In genomic region chr6:38641645-38642044, GRCm38 (mm10) we compare ENCODE assay signal across 18 mouse cellular contexts. TPM values are rescaled to one million over a fixed set of nuclear protein-coding genes. Genes with fewer than 3 reads are reported as not detected.
DNase-seq lines count a peak whose midpoint lies in the region; ATAC-seq and TF ChIP-seq lines count a peak whose summit lies in the region.
"Had no signal": no experiment of that assay in that cellular context is flagged by ENCODE, and none has a peak within 500 bp of the region (broad histone marks: within the 10 kb centered on the region; RNA-seq: fewer than 3 reads in every experiment).

No protein-coding gene starts in this region.

- TF ChIP-seq POLR2A in brain, embryonic 14.5 days (IDR thresholded peaks at IDR 0.05; ENCODE audit: borderline replicate concordance, extremely low read depth, insufficient read depth, insufficient read length, poor library complexity, severe bottlenecking), result no peak

- H3K4me2 ChIP-seq in forebrain, postnatal 0 days (ENCODE audit: low read depth), result no peak overlapping the region
- H3K4me2 ChIP-seq in forebrain, embryonic 14.5 days (ENCODE audit: low read length), result no peak overlapping the region
- H3K4me2 ChIP-seq in liver, postnatal 0 days (ENCODE audit: low read depth, low read length), result no peak overlapping the region
- H3K4me2 ChIP-seq in liver, embryonic 11.5 days, result no peak overlapping the region
- H3K4me2 ChIP-seq: embryonic facial prominence, embryonic 15.5 days; hindbrain, embryonic 14.5 days; limb, embryonic 15.5 days; neural tube, embryonic 12.5 days had no signal

- no peaks in the 10 kb centered on the region for H3K36me3 ChIP-seq in forebrain, postnatal 0 days (ENCODE audit: insufficient read depth)
- no peaks in the 10 kb centered on the region for H3K36me3 ChIP-seq in forebrain, embryonic 14.5 days (ENCODE audit: control insufficient read depth, insufficient read depth, low read length)
- no peaks in the 10 kb centered on the region for H3K36me3 ChIP-seq in liver, postnatal 0 days (replicated peaks; ENCODE audit: insufficient read depth, low read length)
- no peaks in the 10 kb centered on the region for H3K36me3 ChIP-seq in liver, embryonic 11.5 days (ENCODE audit: control insufficient read depth, insufficient read depth, low read length)
- H3K36me3 ChIP-seq: embryonic facial prominence, embryonic 15.5 days; limb, embryonic 15.5 days; neural tube, embryonic 12.5 days had no signal

- H3K4me3 ChIP-seq in forebrain, postnatal 0 days (ENCODE audit: low read depth, low read length), result no peak overlapping the region
- H3K4me3 ChIP-seq in forebrain, embryonic 14.5 days (ENCODE audit: low read depth, low read length), result no peak overlapping the region
- no peak overlapping the region for H3K4me3 ChIP-seq in liver, postnatal 0 days (ENCODE audit: low read depth, low read length)
- H3K4me3 ChIP-seq in liver, embryonic 11.5 days (ENCODE audit: low read depth, low read length), result no peak overlapping the region
- H3K4me3 ChIP-seq: embryonic facial prominence, embryonic 15.5 days; limb, embryonic 15.5 days; neural tube, embryonic 12.5 days had no signal

- peak; percentile 54 for ATAC-seq in forebrain, postnatal 0 days
- ATAC-seq in forebrain, embryonic 14.5 days, result no peak
- ATAC-seq in liver, postnatal 0 days, result no peak
- ATAC-seq in liver, embryonic 11.5 days (replicated peaks; ENCODE audit: low FRiP score), result no peak

- no peak overlapping the region for H3K9ac ChIP-seq in forebrain, postnatal 0 days
- no peak overlapping the region for H3K9ac ChIP-seq in forebrain, embryonic 14.5 days (ENCODE audit: low read length)
- H3K9ac ChIP-seq in liver, postnatal 0 days (replicated peaks), result no peak overlapping the region
- H3K9ac ChIP-seq in liver, embryonic 11.5 days (ENCODE audit: low read depth, low read length), result no peak overlapping the region
- H3K9ac ChIP-seq: embryonic facial prominence, embryonic 15.5 days; hindbrain, embryonic 14.5 days; limb, embryonic 15.5 days; neural tube, embryonic 12.5 days had no signal

- peak; percentile 50 for TF ChIP-seq CTCF in forebrain, postnatal 0 days (IDR thresholded peaks at IDR 0.05; ENCODE audit: low read depth)
- 0 out of 2 replicates have a peak, but pooled peaks have one; percentile 19 for TF ChIP-seq CTCF in liver, postnatal 0 days (IDR thresholded peaks at IDR 0.05; ENCODE audit: low read depth)
- TF ChIP-seq CTCF in brain, embryonic 14.5 days (IDR thresholded peaks at IDR 0.05; ENCODE audit: borderline replicate concordance, extremely low read depth, insufficient read depth, insufficient read length), result no peak

- no peaks in the 10 kb centered on the region for H3K9me3 ChIP-seq in forebrain, postnatal 0 days (ENCODE audit: low read length)
- H3K9me3 ChIP-seq in forebrain, embryonic 14.5 days (replicated peaks; ENCODE audit: control insufficient read depth, low read length), result no peaks in the 10 kb centered on the region
- H3K9me3 ChIP-seq in liver, postnatal 0 days (ENCODE audit: low read length), result no peaks in the 10 kb centered on the region
- no peaks in the 10 kb centered on the region for H3K9me3 ChIP-seq in liver, embryonic 11.5 days (ENCODE audit: control insufficient read depth, low read length)
- H3K9me3 ChIP-seq: embryonic facial prominence, embryonic 15.5 days; limb, embryonic 15.5 days; neural tube, embryonic 12.5 days had no signal

- WGBS in forebrain, postnatal 0 days, result 56% methylated on average over 5 of the region's 5 CpGs
- WGBS in forebrain, embryonic 14.5 days, result 59% methylated on average over 5 of the region's 5 CpGs
- 29% methylated on average over 5 of the region's 5 CpGs for WGBS in liver, postnatal 0 days (ENCODE audit: insufficient replicate concordance)
- WGBS in liver, embryonic 11.5 days, result 47% methylated on average over 5 of the region's 5 CpGs

- H3K27me3 ChIP-seq in forebrain, postnatal 0 days (ENCODE audit: insufficient read depth, low read length), result peaks cover 12% of the 10 kb centered on the region
- H3K27me3 ChIP-seq in forebrain, embryonic 14.5 days (replicated peaks; ENCODE audit: control insufficient read depth, insufficient read depth, low read length), result peaks cover 26% of the 10 kb centered on the region
- peaks cover 59% of the 10 kb centered on the region for H3K27me3 ChIP-seq in liver, postnatal 0 days (ENCODE audit: insufficient read depth, low read length)
- peaks cover 59% of the 10 kb centered on the region for H3K27me3 ChIP-seq in liver, embryonic 11.5 days (replicated peaks; ENCODE audit: control insufficient read depth, insufficient read depth, low read length)
- H3K27me3 ChIP-seq: Patski had no signal

- no peak overlapping the region for H3K27ac ChIP-seq in forebrain, postnatal 0 days (ENCODE audit: low read depth, low read length)
- H3K27ac ChIP-seq in forebrain, embryonic 14.5 days (ENCODE audit: low read depth, low read length), result no peak overlapping the region
- peak overlapping the region; percentile 34; the same call in 1 of the 2 replicates for H3K27ac ChIP-seq in liver, postnatal 0 days (ENCODE audit: low read depth)
- H3K27ac ChIP-seq in liver, embryonic 11.5 days (ENCODE audit: low read depth, low read length), result no peak overlapping the region
- H3K27ac ChIP-seq: embryonic facial prominence, embryonic 15.5 days; hindbrain, embryonic 14.5 days; limb, embryonic 15.5 days; neural tube, embryonic 12.5 days had no signal

- peaks cover 4% of the 10 kb centered on the region for H3K4me1 ChIP-seq in forebrain, postnatal 0 days (ENCODE audit: insufficient read depth)
- peaks cover 4% of the 10 kb centered on the region; the same call in 1 of the 2 replicates for H3K4me1 ChIP-seq in forebrain, embryonic 14.5 days (ENCODE audit: control insufficient read depth, insufficient read depth, low read length)
- H3K4me1 ChIP-seq in liver, postnatal 0 days (ENCODE audit: insufficient read depth), result peaks cover 8% of the 10 kb centered on the region
- H3K4me1 ChIP-seq in liver, embryonic 11.5 days (replicated peaks; ENCODE audit: control insufficient read depth, insufficient read depth, low read length), result peaks cover 6% of the 10 kb centered on the region

- no peak for DNase-seq in forebrain, postnatal 0 days
- no peak for DNase-seq in forebrain, embryonic 14.5 days (ENCODE audit: low spot score)
- DNase-seq in liver, postnatal 0 days, result no peak
- DNase-seq in liver, embryonic 11.5 days (ENCODE audit: low spot score), result no peak
- DNase-seq in brain, embryonic 14.5 days (ENCODE audit: low read depth), result peak; percentile 14
- DNase-seq in retina, embryonic 14.5 days (ENCODE audit: low spot score), result peak; percentile 35
- DNase-seq in layer of hippocampus, adult 9-10 months (ENCODE audit: low spot score), result no peak
- DNase-seq in testis, postnatal 14 days (ENCODE audit: low spot score), result no peak
- DNase-seq: cerebellum, adult 11-12 months; kidney, adult 2 months; lung, postnatal 10 days; thymus, postnatal 14 days had no signal

- no peak for TF ChIP-seq EP300 in liver, postnatal 0 days (IDR thresholded peaks at IDR 0.05; ENCODE audit: low read depth)

RNA-seq across cellular contexts. Expression of gene Klrg2, which starts 4.6 kb away (rescaled TPM):
- total RNA-seq in forebrain, postnatal 0 days (2014; rRNA removed), result 0.23 and 0.24 TPM in 2 replicates
- 0.10 and 0.17 TPM in 2 replicates for polyA plus RNA-seq in forebrain, postnatal 0 days (2015; fragmentation: Nextera tagmentation; extraction: Ambion mirVana)
- polyA plus RNA-seq in forebrain, embryonic 14.5 days (2014; fragmentation: Nextera tagmentation; extraction: Ambion mirVana), result 0.16 TPM in 1 of 2 replicates, not detected in the other
- not detected in 2 replicates for polyA plus RNA-seq in liver, postnatal 0 days (2015; fragmentation: Nextera tagmentation; extraction: Ambion mirVana)
- polyA plus RNA-seq in liver, embryonic 11.5 days (2014; fragmentation: Nextera tagmentation; extraction: Ambion mirVana), result 0.05 and 0.12 TPM in 2 replicates
- polyA plus RNA-seq in brain, embryonic 14.5 days (2012; rRNA removed), result 0.18 and 0.36 TPM in 2 replicates
- polyA plus RNA-seq: forebrain, embryonic 11.5 days; hindbrain, embryonic 14.5 days had no signal

RNA-seq across cellular contexts. Expression of gene Clec2l, which starts 21.2 kb away (rescaled TPM):
- 92.8 and 94.3 TPM in 2 replicates for total RNA-seq in forebrain, postnatal 0 days (2014; rRNA removed)
- polyA plus RNA-seq in forebrain, postnatal 0 days (2015; fragmentation: Nextera tagmentation; extraction: Ambion mirVana), result 49.8 and 52.0 TPM in 2 replicates
- polyA plus RNA-seq in forebrain, embryonic 14.5 days (2014; fragmentation: Nextera tagmentation; extraction: Ambion mirVana), result 8.8 and 9.3 TPM in 2 replicates
- polyA plus RNA-seq in liver, postnatal 0 days (2015; fragmentation: Nextera tagmentation; extraction: Ambion mirVana), result not detected in 2 replicates
- polyA plus RNA-seq in liver, embryonic 11.5 days (2014; fragmentation: Nextera tagmentation; extraction: Ambion mirVana), result 0.29 and 0.43 TPM in 2 replicates
- polyA plus RNA-seq in brain, embryonic 14.5 days (2012; rRNA removed), result 40.3 and 41.3 TPM in 2 replicates

Comparison
In these comparisons a context has a peak if more than half of its experiments do, and no peak if none do; other contexts are left out.
1. DNase-seq: peak in brain, embryonic 14.5 days (single experiment) and retina, embryonic 14.5 days (single experiment); none in forebrain, postnatal 0 days (single experiment), forebrain, embryonic 14.5 days (single experiment), liver, postnatal 0 days (single experiment), liver, embryonic 11.5 days (single experiment), layer of hippocampus, adult 9-10 months (single experiment) and testis, postnatal 14 days (single experiment).